Mouse (Mus musculus): ENCODE results near the gene Cd4. TPM values are rescaled to one million over a fixed set of nuclear protein-coding genes. Genes with fewer than 3 reads are reported as not detected.
A peak's percentile ranks its signal among the peaks of the same experiment; 100 is the strongest.

The Cd4 gene
- polyA plus RNA-seq, 1 experiment = 4.3 TPM

DNA sequence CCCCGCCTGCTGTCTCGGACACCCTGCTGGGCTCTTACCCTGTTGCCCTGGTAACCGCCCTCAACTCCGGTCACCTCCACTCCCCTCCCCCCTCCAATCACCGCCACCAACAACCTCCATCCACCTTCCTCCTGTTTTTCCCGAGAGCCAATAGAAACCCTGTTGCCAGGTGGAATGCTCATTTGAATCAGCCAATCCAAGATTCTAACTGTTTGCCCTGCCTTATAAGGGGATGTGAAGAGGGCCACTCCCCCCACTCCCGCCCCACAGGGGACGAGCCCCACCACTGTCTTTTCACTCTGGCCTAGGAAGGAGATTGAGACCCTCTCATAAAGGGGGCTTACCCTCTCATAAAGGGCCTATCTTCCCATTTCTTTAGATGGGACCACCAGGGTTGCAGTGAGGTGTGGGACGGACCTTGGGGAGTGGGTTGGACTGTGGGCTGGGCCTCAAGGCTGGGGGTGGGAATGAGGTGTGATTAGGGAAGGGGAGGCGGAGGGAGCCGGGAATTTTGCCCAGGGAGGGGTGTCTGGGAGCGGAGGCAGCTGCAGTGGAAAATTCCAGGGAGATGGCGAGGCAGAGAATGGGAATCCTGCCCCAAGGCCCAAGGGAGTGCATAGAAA, 31.8 kb upstream of the Cd4 start, which contains the start of gene Ptms:
Gene Ptms (minus strand): TSS at position 409 of the 623 bp plus-strand sequence.
- TF ChIP-seq CTCF (conservative IDR thresholded peaks at IDR 0.05; ENCODE audit: insufficient read depth, insufficient read length, low read depth, low read length) (no peak), POLR2A (IDR thresholded peaks at IDR 0.05; ENCODE audit: low read depth, low read length) (no peak)

DNA sequence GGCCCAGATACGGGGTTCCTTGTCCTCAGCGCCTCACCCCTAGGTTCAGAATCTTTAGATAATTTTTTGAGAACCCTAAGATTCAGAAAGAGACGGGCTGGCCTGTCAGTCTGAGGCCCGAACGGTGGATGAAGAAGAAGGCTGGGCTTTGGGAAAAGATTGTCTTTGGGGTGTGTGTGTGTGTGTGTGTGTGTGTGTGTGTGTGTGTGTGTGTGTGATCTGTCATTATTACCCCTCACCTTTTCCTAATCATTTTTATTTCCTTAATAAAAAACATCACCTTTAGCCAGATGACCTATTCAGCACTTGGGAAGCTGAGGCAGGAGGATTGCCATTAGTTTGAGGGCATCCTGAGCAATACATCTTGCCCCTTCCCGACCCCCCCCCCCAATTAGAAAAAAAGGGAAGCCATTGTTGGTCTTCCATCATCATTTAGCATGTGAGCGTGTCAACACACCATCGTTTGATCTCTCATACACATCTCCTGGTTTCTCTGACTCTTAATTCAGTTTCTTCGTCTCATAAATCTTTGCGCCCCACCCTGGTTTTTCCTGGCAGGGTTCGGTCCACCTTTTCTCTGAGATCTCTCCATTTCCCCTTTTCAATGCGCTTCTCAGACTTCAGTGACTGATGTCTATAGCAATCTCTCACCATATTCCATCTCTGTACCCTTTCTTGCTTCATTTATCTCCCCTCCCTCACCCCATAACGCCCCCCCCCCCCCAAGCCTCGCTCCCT, 31.0 kb upstream of the Cd4 start:
- 17% methylated on average over 13 of the region's 14 CpGs for WGBS
- peaks cover 22% of the 10 kb centered on the region for H3K4me1 ChIP-seq (ENCODE audit: control insufficient read depth, insufficient read depth, low read length)
- no peak overlapping the region for H3K4me3 ChIP-seq (ENCODE audit: insufficient read depth, low read depth, low read length)

More for the DNA sequence above, 31.8 kb upstream of the Cd4 start, which contains the start of gene Ptms:
- Histone ChIP-seq H3K27me3 (replicated peaks; ENCODE audit: control insufficient read depth, insufficient read depth, low read length) (no peaks in the 10 kb centered on the region), H3K27ac (ENCODE audit: insufficient read depth, low read depth, low read length) (peak within 1 kb of the TSS; percentile 100), H3K4me3 (ENCODE audit: insufficient read depth, low read depth, low read length) (peak within 1 kb of the TSS; percentile 57), H3K4me1 (ENCODE audit: control insufficient read depth, insufficient read depth, low read length) (peaks cover 14% of the 10 kb centered on the region), H3K36me3 (ENCODE audit: control insufficient read depth, insufficient read depth, low read length) (no peaks in the 10 kb centered on the region)
- DNase-seq = peak; percentile 99
- 2% methylated on average over 13 of the region's 13 CpGs for WGBS

DNA sequence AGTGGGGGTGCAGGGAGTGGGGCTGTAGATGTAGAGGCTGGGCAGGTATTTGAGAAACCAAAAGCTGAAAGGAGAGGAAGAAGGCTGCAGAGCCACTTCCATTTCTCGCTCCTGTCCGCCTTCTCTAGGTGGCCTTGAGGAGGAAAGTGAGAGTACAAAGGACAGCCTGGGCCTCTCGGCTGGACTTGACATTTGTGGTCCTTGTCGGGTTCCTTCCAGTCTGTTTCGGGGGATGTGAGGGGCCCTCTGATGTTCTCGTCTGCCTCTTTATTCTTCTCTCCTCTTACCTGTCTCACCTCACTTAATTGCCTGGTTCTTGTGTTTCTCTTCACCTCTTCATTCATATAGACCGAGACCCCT, 30.3 kb upstream of the Cd4 start:
- H3K36me3 ChIP-seq (ENCODE audit: control insufficient read depth, insufficient read depth, low read length) = peaks cover 3% of the 10 kb centered on the region; the same call in 1 of the 2 replicates
- peak overlapping the region; percentile 98 for H3K27ac ChIP-seq (ENCODE audit: insufficient read depth, low read depth, low read length)
- TF ChIP-seq CTCF (conservative IDR thresholded peaks at IDR 0.05; ENCODE audit: insufficient read depth, insufficient read length, low read depth, low read length) (no peak), POLR2A (IDR thresholded peaks at IDR 0.05; ENCODE audit: low read depth, low read length) (no peak)
- H3K4me1 ChIP-seq (ENCODE audit: control insufficient read depth, insufficient read depth, low read length) = peaks cover 27% of the 10 kb centered on the region
- 7% methylated on average over 7 of the region's 7 CpGs for WGBS
- peak overlapping the region; percentile 96 for H3K4me3 ChIP-seq (ENCODE audit: insufficient read depth, low read depth, low read length)
- H3K27me3 ChIP-seq (replicated peaks; ENCODE audit: control insufficient read depth, insufficient read depth, low read length) = no peaks in the 10 kb centered on the region
- no peak for DNase-seq

More for the DNA sequence above, 31.0 kb upstream of the Cd4 start:
- TF ChIP-seq POLR2A (IDR thresholded peaks at IDR 0.05; ENCODE audit: low read depth, low read length) = no peak
- TF ChIP-seq CTCF (conservative IDR thresholded peaks at IDR 0.05; ENCODE audit: insufficient read depth, insufficient read length, low read depth, low read length) = no peak
- peak overlapping the region; percentile 98 for H3K27ac ChIP-seq (ENCODE audit: insufficient read depth, low read depth, low read length)
- H3K27me3 ChIP-seq (replicated peaks; ENCODE audit: control insufficient read depth, insufficient read depth, low read length) = no peaks in the 10 kb centered on the region
- peaks cover 1% of the 10 kb centered on the region; the same call in 1 of the 2 replicates for H3K36me3 ChIP-seq (ENCODE audit: control insufficient read depth, insufficient read depth, low read length)
- DNase-seq = no peak

DNA sequence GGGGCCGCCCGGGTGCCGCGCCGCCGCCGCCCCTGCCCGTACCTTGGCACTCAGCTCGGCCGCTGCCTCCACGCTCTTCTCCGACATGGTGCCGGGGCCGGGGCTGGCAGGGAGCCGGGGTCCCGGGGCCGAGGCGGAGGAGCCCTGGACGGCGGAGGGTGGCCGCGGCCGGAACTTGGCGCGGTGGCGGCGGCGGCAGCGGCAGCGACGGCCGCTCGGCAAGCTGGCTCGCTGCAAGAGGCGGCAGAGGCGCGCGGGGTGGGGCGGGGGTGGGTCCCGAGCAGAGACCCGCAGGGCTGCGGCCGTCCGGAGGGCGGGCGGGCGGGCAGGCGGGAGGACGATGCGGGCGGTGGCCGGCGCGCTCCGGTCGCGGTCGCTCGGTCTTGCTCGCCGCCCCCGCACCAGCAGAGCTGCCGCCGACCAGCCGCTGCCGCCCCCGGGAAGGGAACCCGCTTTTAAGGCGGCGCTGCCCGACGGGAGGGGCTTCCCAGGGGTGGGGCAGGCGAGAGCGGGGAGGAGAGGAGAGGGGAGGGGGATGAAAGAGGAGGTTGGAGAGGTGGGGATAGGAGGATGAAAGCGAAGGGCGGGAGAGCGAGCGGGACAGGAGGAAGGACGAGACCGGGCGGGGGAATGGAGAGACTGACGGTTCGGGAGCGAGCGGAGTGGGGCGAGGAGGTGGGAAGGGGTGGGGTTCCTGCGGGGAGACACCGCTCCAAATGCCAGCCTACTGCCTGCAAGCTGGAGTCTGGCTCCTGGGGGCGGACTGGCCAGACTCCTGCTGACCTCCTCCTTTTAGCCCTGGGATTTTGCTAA, 29.7 kb upstream of the Cd4 start:
- Histone ChIP-seq H3K27ac (ENCODE audit: insufficient read depth, low read depth, low read length) (peak overlapping the region; percentile 98), H3K36me3 (ENCODE audit: control insufficient read depth, insufficient read depth, low read length) (peaks cover 3% of the 10 kb centered on the region; the same call in 1 of the 2 replicates), H3K4me1 (ENCODE audit: control insufficient read depth, insufficient read depth, low read length) (peaks cover 27% of the 10 kb centered on the region), H3K4me3 (ENCODE audit: insufficient read depth, low read depth, low read length) (peak overlapping the region; percentile 96), H3K27me3 (replicated peaks; ENCODE audit: control insufficient read depth, insufficient read depth, low read length) (no peaks in the 10 kb centered on the region)
- under 1% methylated on average over 79 of the region's 89 CpGs for WGBS
- TF ChIP-seq POLR2A (IDR thresholded peaks at IDR 0.05; ENCODE audit: low read depth, low read length) (peak; percentile 63), CTCF (conservative IDR thresholded peaks at IDR 0.05; ENCODE audit: insufficient read depth, insufficient read length, low read depth, low read length) (no peak)
- DNase-seq = peak; percentile 97

DNA sequence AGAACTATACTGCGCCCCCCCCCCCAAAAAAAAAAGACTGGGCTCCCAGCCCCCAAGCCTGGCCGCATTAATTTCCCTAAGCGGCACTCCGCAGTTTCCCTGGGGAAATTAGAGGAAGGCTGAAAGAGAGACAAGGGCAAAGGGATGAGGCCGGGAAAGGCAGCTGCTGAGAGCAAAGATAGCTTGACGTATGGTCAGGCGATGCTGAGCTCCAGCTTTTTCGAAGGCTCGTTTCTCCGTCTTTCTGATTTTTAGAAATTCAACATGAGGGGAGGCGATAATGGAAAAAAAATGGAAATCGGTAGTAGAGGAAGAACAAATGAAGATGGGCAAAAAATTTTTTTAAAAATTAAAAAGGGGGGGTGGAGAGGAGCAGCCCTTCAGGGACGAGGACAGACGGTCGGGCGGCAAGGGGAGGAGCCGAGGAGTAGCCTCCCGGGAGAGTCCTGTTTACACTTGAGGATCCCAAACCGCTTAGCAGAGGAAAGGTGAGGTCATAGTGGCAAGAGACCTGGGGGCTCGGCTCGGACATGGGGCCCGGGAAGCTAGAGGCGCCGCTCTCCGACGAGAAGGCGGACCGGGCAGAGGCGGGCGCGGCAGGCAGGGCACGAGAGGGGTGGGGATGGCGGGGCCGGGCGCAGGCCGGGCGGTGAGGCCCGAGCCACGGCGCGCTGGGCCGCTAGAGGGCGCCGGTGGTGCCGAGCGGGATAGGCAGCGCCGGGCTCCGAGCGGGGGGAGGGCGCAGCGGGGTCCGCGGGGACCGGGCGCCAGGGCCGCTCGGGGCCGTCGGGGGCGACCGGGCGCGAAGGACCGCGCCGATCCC, 28.9 kb upstream of the Cd4 start:
- H3K27ac ChIP-seq (ENCODE audit: insufficient read depth, low read depth, low read length) = peak overlapping the region; percentile 97
- peaks cover 27% of the 10 kb centered on the region for H3K4me1 ChIP-seq (ENCODE audit: control insufficient read depth, insufficient read depth, low read length)
- DNase-seq = peak; percentile 94
- TF ChIP-seq POLR2A (IDR thresholded peaks at IDR 0.05; ENCODE audit: low read depth, low read length) (no peak), CTCF (conservative IDR thresholded peaks at IDR 0.05; ENCODE audit: insufficient read depth, insufficient read length, low read depth, low read length) (peak; percentile 58)
- peak overlapping the region; percentile 96 for H3K4me3 ChIP-seq (ENCODE audit: insufficient read depth, low read depth, low read length)
- peaks cover 3% of the 10 kb centered on the region; the same call in 1 of the 2 replicates for H3K36me3 ChIP-seq (ENCODE audit: control insufficient read depth, insufficient read depth, low read length)
- WGBS = under 1% methylated on average over 59 of the region's 67 CpGs
- H3K27me3 ChIP-seq (replicated peaks; ENCODE audit: control insufficient read depth, insufficient read depth, low read length) = no peaks in the 10 kb centered on the region

DNA sequence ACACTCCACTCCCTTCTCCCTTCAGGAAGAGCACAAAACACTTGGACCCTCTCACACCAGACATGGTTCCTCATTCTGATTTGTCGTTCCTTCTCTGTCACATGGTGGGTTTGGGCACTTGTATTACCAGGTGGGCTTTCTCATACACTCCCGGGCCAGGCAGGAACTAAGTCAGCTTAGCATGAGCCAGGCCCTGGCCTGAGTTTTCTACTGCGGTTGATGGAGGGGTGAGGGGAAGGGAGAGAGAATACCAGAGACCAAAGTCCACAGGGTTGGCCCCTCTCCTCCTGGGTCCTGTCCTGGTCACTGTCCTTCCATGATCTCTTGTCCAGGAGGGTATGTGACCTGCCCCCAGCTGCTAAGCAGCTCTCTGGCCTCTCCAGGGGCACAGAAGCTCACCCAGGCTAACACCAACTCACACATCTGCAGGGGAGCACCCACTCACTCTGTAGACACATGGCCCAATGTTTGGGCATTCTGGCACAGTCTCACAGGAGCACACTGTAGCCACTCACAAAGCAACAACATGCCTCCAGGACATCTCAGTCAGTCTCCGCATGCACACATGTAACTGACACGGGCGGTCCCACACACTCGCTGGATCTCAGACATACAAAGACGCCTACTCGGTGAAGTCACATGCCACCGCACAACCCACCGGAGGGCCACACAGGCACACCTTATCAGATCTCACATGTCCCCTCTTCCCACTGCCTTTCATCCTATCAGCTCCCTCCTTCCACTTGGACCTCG, 28.1 kb upstream of the Cd4 start:
- peak overlapping the region; percentile 96 for H3K4me3 ChIP-seq (ENCODE audit: insufficient read depth, low read depth, low read length)
- H3K27ac ChIP-seq (ENCODE audit: insufficient read depth, low read depth, low read length) = peak overlapping the region; percentile 97
- H3K36me3 ChIP-seq (ENCODE audit: control insufficient read depth, insufficient read depth, low read length) = peaks cover 3% of the 10 kb centered on the region; the same call in 1 of the 2 replicates
- peaks cover 26% of the 10 kb centered on the region for H3K4me1 ChIP-seq (ENCODE audit: control insufficient read depth, insufficient read depth, low read length)
- WGBS = 4% methylated on average over 12 of the region's 12 CpGs
- TF ChIP-seq CTCF (conservative IDR thresholded peaks at IDR 0.05; ENCODE audit: insufficient read depth, insufficient read length, low read depth, low read length) (no peak), POLR2A (IDR thresholded peaks at IDR 0.05; ENCODE audit: low read depth, low read length) (no peak)
- no peaks in the 10 kb centered on the region for H3K27me3 ChIP-seq (replicated peaks; ENCODE audit: control insufficient read depth, insufficient read depth, low read length)
- DNase-seq = peak; percentile 88
